Mouse (Mus musculus) kidney, embryonic 14.5 days (tissue): Measurements from ENCODE around the gene Pigl. TPM values are rescaled to one million over a fixed set of nuclear protein-coding genes. Genes with fewer than 3 reads are reported as not detected.
A peak's percentile ranks its signal among the peaks of the same experiment; 100 is the strongest.

Source experiments
- ATAC-seq: fragments of 200-750 bp; cut with Nextera tagmentation; 2 replicates; pipeline ENCODE4 v1.8.0; 2017; ENCODE audit warnings: moderate number of reproducible peaks, mild to moderate bottlenecking, moderate TSS enrichment, moderate library complexity; ENCODE audit not compliant: low FRiP score, low TSS enrichment
- H3K27ac ChIP-seq: fragments of 300-500 bp; sonication (generic); 2 replicates; pipeline ENCODE4 v1.5.1; 2014; ENCODE audit warnings: low read depth, mild to moderate bottlenecking, low read length, moderate library complexity, mixed read lengths
- H3K27me3 ChIP-seq: fragments of 300-500 bp; sonication (generic); 2 replicates; pipeline ENCODE4 v1.6.1; 2014; ENCODE audit warnings: mild to moderate bottlenecking, low read length; ENCODE audit not compliant: control insufficient read depth, insufficient read depth
- H3K36me3 ChIP-seq: fragments of 300-500 bp; sonication (generic); 2 replicates; pipeline ENCODE4 v1.6.1; 2014; ENCODE audit warnings: low read length, mixed read lengths; ENCODE audit not compliant: control insufficient read depth, insufficient read depth
- H3K4me1 ChIP-seq: fragments of 300-500 bp; sonication (generic); 2 replicates; pipeline ENCODE4 v1.6.1; 2014; ENCODE audit warnings: low read length, mixed read lengths; ENCODE audit not compliant: control insufficient read depth, insufficient read depth
- H3K4me2 ChIP-seq: fragments of 300-500 bp; sonication (generic); replicated peaks from 2 replicates; pipeline ENCODE4 v1.6.1; 2014; ENCODE audit warnings: low read depth, mild to moderate bottlenecking, low read length
- H3K4me3 ChIP-seq: fragments of 300-500 bp; sonication (generic); 2 replicates; pipeline ENCODE4 v1.5.1; 2014; ENCODE audit warnings: mild to moderate bottlenecking, low read length
- H3K9ac ChIP-seq: fragments of 300-500 bp; sonication (generic); 2 replicates; pipeline ENCODE4 v1.6.1; 2014; ENCODE audit warnings: low read depth, mild to moderate bottlenecking, low read length, moderate library complexity
- H3K9me3 ChIP-seq: fragments of 300-500 bp; sonication (generic); 2 replicates; pipeline ENCODE4 v1.6.1; 2016; ENCODE audit warnings: low read length; ENCODE audit not compliant: control insufficient read depth
- WGBS: fragments of 180-500 bp; shearing (Covaris S2); extraction: QIAGEN DNeasy Blood & Tissue Kit; methylation state at CpG from one replicate; pipeline ENCODE4 v1.1.7; 2014; 5-methylcytosine and 5-hydroxymethylcytosine counted together
- polyA plus RNA-seq: library from polyadenylated mRNA; unstranded; fragments of >200 nt; fragmentation: Nextera tagmentation; extraction: Ambion mirVana; gene quantifications from 2 replicates; pipeline ENCODE4 v1.2.1, GENCODE M21; 2014

The Pigl gene
- polyA plus RNA-seq, 1 experiment from 2014 or later: 15.1 TPM

GRCm38 (mm10) chr11:62479581-62479980, 21.3 kb downstream of the Pigl start:
- Histone ChIP-seq H3K4me2 (no peak overlapping the region), H3K27me3 (no peaks in the 10 kb centered on the region), H3K36me3 (no peaks in the 10 kb centered on the region), H3K9me3 (no peaks in the 10 kb centered on the region), H3K4me3 (no peak overlapping the region), H3K27ac (no peak overlapping the region), H3K4me1 (no peaks in the 10 kb centered on the region), H3K9ac (no peak overlapping the region)
- ATAC-seq: no peak
- WGBS: 85% methylated on average over 5 of the region's 5 CpGs

DNA sequence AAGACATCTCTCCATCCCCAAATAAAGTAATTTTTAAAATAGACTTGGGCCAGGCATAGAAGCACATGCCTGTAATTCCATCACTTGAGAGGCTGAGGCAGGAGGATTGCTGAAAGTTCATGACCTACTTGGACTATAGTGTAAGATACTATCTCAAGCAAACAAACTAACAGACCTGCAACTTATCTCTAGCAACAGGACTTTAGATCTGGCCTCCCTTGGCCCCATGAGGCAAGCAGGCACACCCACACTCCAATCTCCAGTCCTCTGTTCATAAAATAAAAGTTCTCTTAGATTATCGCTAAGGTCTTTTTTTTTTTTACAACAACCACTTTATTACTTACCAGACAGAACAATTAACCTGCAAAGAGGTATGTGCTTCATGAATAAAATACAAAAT, 28.7 kb downstream of the Pigl start:
- H3K9me3 ChIP-seq: no peaks in the 10 kb centered on the region
- H3K27me3 ChIP-seq: no peaks in the 10 kb centered on the region
- H3K36me3 ChIP-seq: no peaks in the 10 kb centered on the region
- H3K4me1 ChIP-seq: no peaks in the 10 kb centered on the region
- 97% methylated on average over 1 of the region's 1 CpGs for WGBS
- H3K9ac ChIP-seq: no peak overlapping the region
- no peak overlapping the region for H3K4me2 ChIP-seq
- no peak overlapping the region for H3K4me3 ChIP-seq
- ATAC-seq: no peak
- H3K27ac ChIP-seq: no peak overlapping the region

GRCm38 (mm10) chr11:62487540-62488350, 29.5 kb downstream of the Pigl start:
- no peaks in the 10 kb centered on the region for H3K9me3 ChIP-seq
- WGBS: 94% methylated on average over 10 of the region's 10 CpGs
- H3K4me2 ChIP-seq: no peak overlapping the region
- H3K4me1 ChIP-seq: no peaks in the 10 kb centered on the region
- no peak for ATAC-seq
- no peaks in the 10 kb centered on the region for H3K27me3 ChIP-seq
- H3K9ac ChIP-seq: no peak overlapping the region
- H3K4me3 ChIP-seq: no peak overlapping the region
- H3K27ac ChIP-seq: no peak overlapping the region
- H3K36me3 ChIP-seq: no peaks in the 10 kb centered on the region

GRCm38 (mm10) chr11:62493701-62494100, 35.4 kb downstream of the Pigl start:
- 95% methylated on average over 6 of the region's 6 CpGs for WGBS
- no peaks in the 10 kb centered on the region for H3K27me3 ChIP-seq
- H3K9ac ChIP-seq: no peak overlapping the region
- H3K27ac ChIP-seq: no peak overlapping the region
- no peak overlapping the region for H3K4me3 ChIP-seq
- H3K4me1 ChIP-seq: no peaks in the 10 kb centered on the region; the same call in none of the 2 replicates
- H3K9me3 ChIP-seq: no peaks in the 10 kb centered on the region
- H3K4me2 ChIP-seq: no peak overlapping the region
- no peak for ATAC-seq
- H3K36me3 ChIP-seq: no peaks in the 10 kb centered on the region

DNA sequence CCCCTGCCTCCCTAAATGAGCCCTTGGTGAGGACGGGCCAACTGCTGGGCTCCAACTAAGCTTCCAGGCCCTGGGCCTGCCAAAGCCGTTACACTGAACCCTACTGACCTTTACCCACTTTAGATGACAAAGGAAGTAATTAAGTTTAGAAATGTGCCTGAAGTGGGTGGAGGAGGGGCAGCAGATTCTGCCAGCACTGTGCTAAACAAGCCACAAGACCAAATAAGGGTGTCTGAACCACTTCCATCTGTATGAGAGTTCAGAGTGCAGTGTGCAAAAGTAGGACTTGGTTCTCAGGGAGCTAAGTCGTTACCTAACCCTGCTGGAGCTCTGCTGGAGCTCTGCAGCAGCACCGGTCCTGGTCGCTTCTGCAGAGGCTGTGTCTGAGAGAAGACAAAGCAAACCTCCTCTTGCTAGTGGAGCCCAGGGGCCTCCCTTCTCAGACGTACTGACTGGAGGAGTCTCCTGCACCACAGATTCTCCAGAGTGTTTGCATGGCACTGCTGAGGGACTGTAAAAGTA, 36.6 kb downstream of the Pigl start:
- Histone ChIP-seq H3K36me3 (no peaks in the 10 kb centered on the region), H3K27ac (peak overlapping the region; percentile 76), H3K27me3 (no peaks in the 10 kb centered on the region), H3K4me1 (no peaks in the 10 kb centered on the region; the same call in none of the 2 replicates), H3K4me3 (no peak overlapping the region), H3K9ac (peak overlapping the region; percentile 28; the same call in 1 of the 2 replicates), H3K4me2 (peak overlapping the region; percentile 4; the same call in 1 of the 2 replicates), H3K9me3 (no peaks in the 10 kb centered on the region)
- 10% methylated on average over 6 of the region's 6 CpGs for WGBS
- peak; percentile 74 for ATAC-seq

GRCm38 (mm10) chr11:62495276-62495801, 37.1 kb downstream of the Pigl start:
- H3K4me1 ChIP-seq: no peaks in the 10 kb centered on the region; the same call in none of the 2 replicates
- 25% methylated on average over 9 of the region's 10 CpGs for WGBS
- H3K9ac ChIP-seq: peak overlapping the region; percentile 28; the same call in 1 of the 2 replicates
- H3K27me3 ChIP-seq: no peaks in the 10 kb centered on the region
- no peak overlapping the region for H3K4me3 ChIP-seq
- no peaks in the 10 kb centered on the region for H3K36me3 ChIP-seq
- H3K27ac ChIP-seq: peak overlapping the region; percentile 76
- H3K9me3 ChIP-seq: no peaks in the 10 kb centered on the region
- H3K4me2 ChIP-seq: peak overlapping the region; percentile 4; the same call in 1 of the 2 replicates
- peak; percentile 38; the same call in 1 of the 2 replicates for ATAC-seq

DNA sequence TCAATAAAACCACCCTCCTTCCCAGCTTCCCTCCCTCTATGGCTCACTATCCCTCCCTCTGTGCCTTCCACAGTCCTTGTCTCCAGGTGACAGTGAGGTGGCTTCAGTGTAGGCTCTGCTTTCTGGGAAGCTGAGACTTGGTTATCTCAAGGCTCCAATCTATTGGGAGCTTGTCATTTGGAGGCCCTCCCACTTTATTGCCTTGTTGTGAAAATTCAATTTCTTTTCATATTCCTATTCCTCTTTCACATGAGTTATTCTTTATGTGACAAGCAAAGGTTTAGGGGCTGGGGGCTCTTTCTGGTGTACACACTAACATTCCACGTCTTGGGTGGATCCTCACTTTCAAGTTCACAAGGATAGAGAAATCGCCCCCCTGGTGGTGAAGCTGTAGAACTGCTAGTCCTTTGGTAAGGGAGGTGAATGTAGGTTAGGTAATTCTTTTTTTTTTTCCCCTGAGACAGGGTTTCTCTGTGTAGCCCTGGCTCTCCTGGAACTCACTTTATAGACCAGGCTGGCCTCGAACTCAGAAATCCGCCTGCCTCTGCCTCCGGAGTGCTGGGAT, 38.0 kb downstream of the Pigl start:
- Histone ChIP-seq H3K27me3 (no peaks in the 10 kb centered on the region), H3K4me3 (no peak overlapping the region), H3K9ac (no peak overlapping the region), H3K36me3 (no peaks in the 10 kb centered on the region), H3K4me2 (no peak overlapping the region), H3K4me1 (no peaks in the 10 kb centered on the region; the same call in none of the 2 replicates), H3K9me3 (no peaks in the 10 kb centered on the region), H3K27ac (no peak overlapping the region)
- no peak; the same call in 1 of the 2 replicates for ATAC-seq
- 68% methylated on average over 5 of the region's 5 CpGs for whole genome bisulfite sequencing

GRCm38 (mm10) chr11:62497181-62497580, 38.9 kb downstream of the Pigl start:
- H3K36me3 ChIP-seq: no peaks in the 10 kb centered on the region
- H3K27ac ChIP-seq: no peak overlapping the region
- no peaks in the 10 kb centered on the region; the same call in none of the 2 replicates for H3K4me1 ChIP-seq
- no peak overlapping the region for H3K4me2 ChIP-seq
- H3K4me3 ChIP-seq: no peak overlapping the region
- 45% methylated on average over 3 of the region's 3 CpGs for WGBS
- H3K9ac ChIP-seq: no peak overlapping the region
- ATAC-seq: no peak
- no peaks in the 10 kb centered on the region for H3K27me3 ChIP-seq
- H3K9me3 ChIP-seq: no peaks in the 10 kb centered on the region

DNA sequence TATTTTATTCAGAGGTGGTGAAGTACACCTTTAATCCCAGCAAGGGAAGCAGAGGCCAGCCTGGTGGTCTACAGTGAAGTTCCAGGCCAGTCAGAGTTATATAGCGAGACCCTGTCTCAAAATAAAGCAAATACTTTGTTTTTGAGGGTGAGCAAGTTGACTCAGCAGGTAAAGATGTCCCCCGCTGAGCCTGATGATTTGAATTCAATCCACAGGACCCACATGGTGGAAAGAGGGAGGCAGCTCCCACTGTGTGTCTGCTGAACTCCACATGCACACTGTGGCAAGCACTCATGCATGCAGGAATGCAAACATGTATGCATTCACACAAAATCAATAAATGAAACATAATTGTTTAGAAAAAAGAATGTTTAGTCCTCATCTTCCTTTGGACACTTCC, 40.5 kb downstream of the Pigl start:
- no peak for ATAC-seq
- H3K9me3 ChIP-seq: no peaks in the 10 kb centered on the region
- no peak overlapping the region for H3K4me3 ChIP-seq
- H3K4me2 ChIP-seq: no peak overlapping the region
- H3K9ac ChIP-seq: no peak overlapping the region
- H3K27me3 ChIP-seq: no peaks in the 10 kb centered on the region
- WGBS: 89% methylated on average over 2 of the region's 2 CpGs
- H3K4me1 ChIP-seq: no peaks in the 10 kb centered on the region; the same call in none of the 2 replicates
- no peak overlapping the region for H3K27ac ChIP-seq
- no peaks in the 10 kb centered on the region for H3K36me3 ChIP-seq
